Mouse (Mus musculus) G1E (cell line): ENCODE data around the gene Cep57. TPM values are rescaled to one million over a fixed set of nuclear protein-coding genes. Genes with fewer than 3 reads are reported as not detected.
"Not testable (repeated sequence)": the region's sequence is repeated elsewhere in the genome, so short reads cannot be mapped to it uniquely, and the experiment has no call there.

Source experiments
- ATAC-seq: 2 replicates; pipeline ENCODE4 v1.8.0; 2016; ENCODE audit warnings: mild to moderate bottlenecking; ENCODE audit not compliant: insufficient number of reproducible peaks, poor library complexity, low FRiP score, severe bottlenecking; ENCODE audit errors: extremely low read depth
- DNase-seq: peaks from one replicate; pipeline ENCODE4 v3.0.0; 2012; ENCODE audit warnings: low spot score
- H3K27me3 ChIP-seq: 2 replicates; pipeline ENCODE4 v1.6.1; 2012; ENCODE audit warnings: mild to moderate bottlenecking, low read length, inconsistent platforms; ENCODE audit not compliant: insufficient read depth
- H3K36me3 ChIP-seq: replicated peaks from 2 replicates; pipeline ENCODE3; 2012; ENCODE audit warnings: mild to moderate bottlenecking, inconsistent platforms
- H3K4me1 ChIP-seq: 2 replicates; pipeline ENCODE4 v1.6.1; 2012; ENCODE audit warnings: low read depth, low read length, inconsistent platforms, mixed read lengths; ENCODE audit not compliant: insufficient read depth
- H3K4me3 ChIP-seq: 2 replicates; pipeline ENCODE4 v1.5.1; 2012; ENCODE audit warnings: low read depth, mild to moderate bottlenecking, inconsistent platforms, low read length, moderate library complexity, mixed read lengths
- H3K9me3 ChIP-seq: replicated peaks from 2 replicates; pipeline ENCODE4 v1.6.1; 2012; ENCODE audit warnings: inconsistent platforms
- CTCF ChIP-seq: IDR thresholded peaks from 2 replicates; pipeline ENCODE4 v1.5.1; 2012; ENCODE audit warnings: low read depth, low read length, inconsistent platforms, mixed read lengths
- GATA1 ChIP-seq: IDR thresholded peaks from 2 replicates; pipeline ENCODE4 v1.6.1; 2012; ENCODE audit warnings: borderline replicate concordance, low read length, inconsistent platforms, mixed read lengths
- GATA2 ChIP-seq: IDR thresholded peaks from 2 replicates; pipeline ENCODE4 v1.6.1; 2012; ENCODE audit warnings: low read depth, low read length, inconsistent platforms, borderline replicate concordance
- POLR2AphosphoS5 ChIP-seq: IDR thresholded peaks from 2 replicates; pipeline ENCODE4 v1.6.1; 2012; ENCODE audit warnings: low read depth, low read length, inconsistent platforms; ENCODE audit not compliant: insufficient replicate concordance
- TAL1 ChIP-seq: conservative IDR thresholded peaks from 2 replicates; pipeline ENCODE4 v1.6.1; 2012; ENCODE audit warnings: low read depth, low read length, inconsistent platforms, mixed read lengths
- polyA plus RNA-seq: library from polyadenylated mRNA; stranded (reverse); fragments of >175 nt; gene quantifications from 2 replicates; pipeline ENCODE4 v1.2.3, GENCODE M21; 2012
- total RNA-seq, 2 experiments: library from RNA; stranded (forward) in 1 of 2; stranded (reverse) in 1 of 2; fragments of 200-1000 nt in 1 of 2; fragments of >200 nt in 1 of 2; fragmentation: Nextera tagmentation in 1 of 2; gene quantifications; 2 replicates each; pipeline ENCODE4 v1.2.3; 2014 to 2017

Cep57 gene
- total and polyA plus RNA-seq, 3 experiments = 14.0 to 93.9 (median 84.5) TPM

DNA sequence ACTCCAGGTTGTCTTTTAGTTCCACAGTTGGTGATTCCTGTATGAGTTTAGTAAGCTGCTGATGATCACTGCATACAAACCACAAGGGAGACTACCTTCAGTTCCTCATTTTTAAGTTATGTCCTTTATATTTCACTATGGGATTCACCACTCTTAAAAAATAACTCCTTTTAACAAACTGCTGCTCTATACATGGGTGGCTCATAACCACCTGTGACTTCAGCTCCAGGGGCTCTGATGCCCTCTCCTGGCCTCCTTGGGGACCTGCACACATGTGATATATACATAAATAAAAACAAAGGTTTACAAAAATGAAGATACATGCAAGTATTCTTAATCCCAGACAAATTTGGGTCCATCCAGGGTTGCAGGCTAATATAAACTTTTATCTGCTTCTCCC lies 17.0 kb downstream of the Cep57 start:
- no peak for ATAC-seq
- Histone ChIP-seq H3K4me3 (no peak overlapping the region), H3K4me1 (peaks cover 3% of the 10 kb centered on the region; the same call in 1 of the 2 replicates), H3K27me3 (no peaks in the 10 kb centered on the region), H3K9me3 (no peaks in the 10 kb centered on the region), H3K36me3 (peaks cover 87% of the 10 kb centered on the region)
- TF ChIP-seq GATA2 = no peak
- TF ChIP-seq POLR2AphosphoS5 = no peak
- no peak for TF ChIP-seq TAL1
- TF ChIP-seq GATA1 = no peak
- no peak for TF ChIP-seq CTCF
- no peak for DNase-seq

DNA sequence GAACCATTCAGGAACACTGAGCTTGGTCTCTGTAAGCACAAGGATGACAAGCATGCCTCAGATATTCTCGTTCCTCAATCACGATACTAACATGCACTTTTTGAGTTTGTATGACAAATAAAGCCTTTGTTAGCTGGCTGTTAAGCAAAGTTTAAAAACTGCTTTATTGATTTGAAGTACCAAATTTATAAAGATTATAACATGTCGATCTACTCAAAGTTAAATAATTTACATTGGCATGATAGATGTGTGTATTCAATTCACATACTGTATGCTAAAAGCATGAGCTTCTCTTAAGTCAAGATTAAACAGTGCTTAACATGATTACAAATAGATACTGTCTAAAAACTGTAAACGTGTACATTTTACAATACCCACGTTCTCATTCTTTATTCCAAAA lies 19.2 kb downstream of the Cep57 start:
- H3K9me3 ChIP-seq = no peaks in the 10 kb centered on the region
- H3K36me3 ChIP-seq = peaks cover 89% of the 10 kb centered on the region
- TF ChIP-seq POLR2AphosphoS5 (no peak), GATA2 (no peak), TAL1 (no peak), GATA1 (no peak), CTCF (no peak)
- no peaks in the 10 kb centered on the region for H3K27me3 ChIP-seq
- H3K4me1 ChIP-seq = peaks cover 3% of the 10 kb centered on the region; the same call in 1 of the 2 replicates
- ATAC-seq (no peak), DNase-seq (no peak)
- no peak overlapping the region for H3K4me3 ChIP-seq

DNA sequence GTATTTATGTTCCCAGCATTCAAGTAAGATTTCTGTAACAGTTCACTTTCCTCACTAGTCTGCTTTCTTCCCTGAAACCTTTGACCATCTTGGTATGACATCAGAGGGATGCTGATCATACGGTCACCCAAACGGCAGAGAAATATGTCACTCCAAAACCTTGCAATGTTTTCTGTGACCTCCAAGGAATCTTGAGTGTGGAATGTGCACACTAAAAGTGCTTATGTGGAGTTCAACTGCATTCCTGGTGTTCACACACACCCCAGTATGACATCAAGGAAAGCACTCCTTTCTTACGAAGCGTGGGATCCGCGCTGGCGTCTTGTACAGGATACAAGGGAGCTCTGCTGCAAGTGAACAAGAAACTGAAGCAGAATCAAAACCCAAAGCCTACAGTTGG lies 20.1 kb downstream of the Cep57 start:
- no peaks in the 10 kb centered on the region for H3K9me3 ChIP-seq
- H3K4me3 ChIP-seq = no peak overlapping the region
- TF ChIP-seq POLR2AphosphoS5 = no peak
- TF ChIP-seq GATA1 = no peak
- TF ChIP-seq TAL1 = no peak
- peaks cover 87% of the 10 kb centered on the region for H3K36me3 ChIP-seq
- H3K27me3 ChIP-seq = no peaks in the 10 kb centered on the region
- DNase-seq = no peak
- H3K4me1 ChIP-seq = peaks cover 3% of the 10 kb centered on the region; the same call in 1 of the 2 replicates
- no peak for ATAC-seq

DNA sequence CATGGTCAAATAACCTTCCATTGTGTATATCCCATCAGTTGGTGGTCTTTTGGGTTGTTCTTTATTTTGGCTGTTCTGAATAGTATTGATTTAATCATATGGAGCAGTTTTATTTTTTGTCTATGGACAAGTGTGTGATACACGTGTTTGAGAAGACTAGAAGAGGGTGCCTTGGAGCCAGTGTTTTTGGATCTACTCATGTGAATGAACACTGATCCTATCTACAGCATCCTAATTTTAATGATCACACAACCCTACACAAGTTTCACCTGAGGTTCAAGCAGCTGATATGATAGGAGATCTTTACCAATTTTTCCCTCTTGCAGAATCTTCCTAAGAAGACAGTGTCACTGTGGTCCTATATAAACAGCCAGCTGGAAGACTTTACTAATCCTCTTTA lies 22.4 kb downstream of the Cep57 start:
- TF ChIP-seq CTCF (no peak), POLR2AphosphoS5 (no peak), TAL1 (no peak)
- DNase-seq = no peak
- no peaks in the 10 kb centered on the region for H3K27me3 ChIP-seq
- H3K4me3 ChIP-seq = no peak overlapping the region
- peaks cover 80% of the 10 kb centered on the region for H3K36me3 ChIP-seq
- ATAC-seq = no peak
- H3K9me3 ChIP-seq = no peaks in the 10 kb centered on the region
- H3K4me1 ChIP-seq = no peaks in the 10 kb centered on the region

DNA sequence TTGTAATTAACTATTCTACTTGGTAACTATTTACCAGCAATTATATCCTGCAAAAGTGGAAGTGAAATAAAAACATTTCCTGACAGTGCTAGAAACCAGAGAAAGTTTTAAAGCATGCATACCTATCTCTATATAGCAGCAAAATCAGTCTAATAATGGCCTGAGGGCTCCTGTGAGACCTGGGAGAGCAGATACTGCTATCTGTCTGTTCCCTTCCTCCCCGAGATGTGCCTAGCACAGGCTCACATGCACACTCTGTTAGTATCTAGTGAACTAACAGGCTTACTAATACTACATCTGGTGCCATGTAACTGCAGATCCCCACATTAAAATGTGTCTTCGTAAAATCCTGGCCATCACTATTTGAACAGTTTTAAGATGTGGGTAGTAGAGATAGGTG lies 32.2 kb downstream of the Cep57 start:
- no peaks in the 10 kb centered on the region for H3K27me3 ChIP-seq
- peaks cover 74% of the 10 kb centered on the region for H3K36me3 ChIP-seq
- no peak for TF ChIP-seq GATA1
- no peak for ATAC-seq
- no peak for DNase-seq
- H3K9me3 ChIP-seq = no peaks in the 10 kb centered on the region
- H3K4me1 ChIP-seq = no peaks in the 10 kb centered on the region
- no peak overlapping the region for H3K4me3 ChIP-seq

DNA sequence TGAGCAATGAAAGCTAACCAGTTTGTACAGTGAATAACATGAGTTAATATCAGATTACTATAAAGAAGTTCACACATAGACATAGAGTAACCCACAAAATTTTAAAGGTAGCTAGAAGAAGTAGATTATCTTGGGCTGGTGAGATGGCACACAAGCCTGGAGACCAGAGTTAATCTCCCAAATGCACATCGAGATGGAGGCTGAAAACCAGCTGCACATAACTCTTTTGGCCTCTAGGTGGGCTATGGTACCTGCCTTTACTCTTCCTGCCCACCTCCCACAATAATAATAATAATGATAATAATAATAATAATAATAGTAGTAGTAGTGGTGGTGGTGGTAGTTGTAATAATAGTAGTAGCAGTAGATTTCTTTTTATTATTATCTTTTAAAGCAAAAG lies 32.6 kb downstream of the Cep57 start:
- Histone ChIP-seq H3K27me3 (no peaks in the 10 kb centered on the region), H3K9me3 (no peaks in the 10 kb centered on the region), H3K4me3 (no peak overlapping the region), H3K36me3 (peaks cover 74% of the 10 kb centered on the region), H3K4me1 (no peaks in the 10 kb centered on the region)
- ATAC-seq = no peak
- TF ChIP-seq GATA1 (no peak), GATA2 (no peak), POLR2AphosphoS5 (no peak), CTCF (no peak), TAL1 (no peak)
- no peak for DNase-seq

DNA sequence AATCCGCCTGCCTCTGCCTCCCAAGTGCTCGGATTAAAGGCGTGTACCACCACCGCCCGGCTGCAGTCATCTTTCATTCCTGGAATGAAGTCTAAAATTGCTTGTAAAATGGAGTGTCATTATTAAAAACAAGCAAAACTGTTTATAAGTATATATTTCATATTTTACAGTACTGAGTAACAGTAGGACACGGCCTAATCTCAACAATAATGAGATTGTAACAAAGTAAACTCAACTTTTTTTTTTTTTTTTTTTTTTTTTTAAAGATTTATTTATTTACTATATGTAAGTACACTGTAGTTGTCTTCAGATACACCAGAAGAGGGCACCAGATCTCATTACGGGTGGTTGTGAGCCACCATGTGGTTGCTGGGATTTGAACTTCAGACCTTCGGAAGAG lies 36.0 kb downstream of the Cep57 start:
- not testable (repeated sequence) for DNase-seq, H3K27me3 ChIP-seq, H3K9me3 ChIP-seq, H3K4me1 ChIP-seq, H3K4me3 ChIP-seq, ATAC-seq
- peaks cover 78% of the 10 kb centered on the region for H3K36me3 ChIP-seq
